Mouse (Mus musculus): ENCODE measurements around the gene Mcf2.

The Mcf2 gene

DNA sequence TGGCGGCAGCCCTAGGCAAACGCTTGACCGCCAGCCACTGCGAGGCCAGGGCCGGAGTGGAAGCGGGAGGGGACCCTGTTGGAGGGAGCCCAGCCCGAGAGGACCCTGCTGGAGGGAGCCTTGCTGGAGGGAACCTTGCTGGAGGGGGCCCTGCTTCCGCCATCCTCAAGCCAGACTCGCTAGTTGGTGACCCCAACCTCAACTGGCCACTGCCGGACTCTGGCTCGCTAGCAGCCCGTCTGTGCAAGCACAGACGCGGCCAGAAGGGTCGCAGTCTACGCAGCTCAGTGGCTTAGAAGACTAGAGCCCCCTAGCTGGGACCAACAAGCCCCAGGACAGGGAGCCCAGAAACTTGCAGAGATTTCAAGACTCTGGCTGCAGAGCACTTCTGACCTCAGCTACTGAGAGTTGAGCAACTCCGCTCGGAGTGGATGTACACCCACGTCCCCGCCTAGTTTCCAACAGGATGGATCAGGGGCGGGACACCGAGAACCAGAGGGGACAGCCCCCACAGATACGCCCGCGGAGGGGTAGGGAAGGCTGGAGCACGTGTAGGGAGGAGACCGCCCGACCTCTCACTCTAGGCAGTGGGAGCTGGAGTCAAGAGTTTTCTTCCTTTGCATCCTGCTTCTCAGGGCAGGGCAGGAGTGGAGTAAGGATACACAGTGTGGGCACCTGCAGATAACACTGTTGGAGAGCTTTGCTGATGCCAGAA lies at the start of gene Mcf2:
Mcf2 (minus strand) TSS at position 346 of the 715 bp plus-strand sequence.
- peak; percentile 3 for DNase-seq

DNA sequence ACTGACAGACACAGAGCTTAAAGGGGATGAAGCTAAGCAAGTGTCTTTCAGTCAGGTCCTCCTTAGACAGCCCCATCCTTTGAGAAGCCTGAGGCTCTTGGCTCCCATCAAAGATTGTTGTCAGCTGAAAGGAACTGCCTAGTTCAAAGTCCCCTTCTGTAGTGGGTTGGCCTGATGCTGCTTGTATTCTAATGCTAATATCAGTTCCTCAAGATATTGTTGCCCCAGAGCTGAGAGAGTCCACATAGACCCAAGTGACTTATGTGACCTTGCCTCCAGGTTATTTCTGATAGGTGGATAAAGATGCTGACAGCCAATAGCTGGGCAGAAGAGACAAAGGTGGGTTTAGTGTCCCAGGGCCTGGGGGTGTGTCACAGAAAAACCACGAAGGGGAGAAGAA lies 8.8 kb upstream of the Mcf2 start:
- no peak for DNase-seq

DNA sequence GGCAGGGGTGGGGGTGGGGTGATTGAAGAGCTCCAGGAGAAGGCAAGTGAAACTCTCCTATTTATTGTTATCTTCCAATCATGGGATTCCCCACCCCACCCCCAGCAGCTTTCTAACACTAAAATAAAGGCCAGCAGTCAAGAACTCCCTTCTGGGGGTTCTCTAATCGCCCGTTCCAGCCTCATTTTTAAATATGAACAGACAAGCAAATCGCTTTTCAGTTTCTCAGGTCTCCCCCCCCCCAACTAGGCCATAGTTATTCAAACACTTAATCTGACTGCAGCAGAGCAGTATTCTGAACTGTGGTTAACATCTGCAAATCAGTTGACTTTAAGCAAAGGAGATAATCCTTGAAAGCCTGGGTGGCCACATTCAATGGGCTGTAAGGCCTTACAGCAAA lies 3.7 kb upstream of the Mcf2 start:
- no peak for DNase-seq

DNA sequence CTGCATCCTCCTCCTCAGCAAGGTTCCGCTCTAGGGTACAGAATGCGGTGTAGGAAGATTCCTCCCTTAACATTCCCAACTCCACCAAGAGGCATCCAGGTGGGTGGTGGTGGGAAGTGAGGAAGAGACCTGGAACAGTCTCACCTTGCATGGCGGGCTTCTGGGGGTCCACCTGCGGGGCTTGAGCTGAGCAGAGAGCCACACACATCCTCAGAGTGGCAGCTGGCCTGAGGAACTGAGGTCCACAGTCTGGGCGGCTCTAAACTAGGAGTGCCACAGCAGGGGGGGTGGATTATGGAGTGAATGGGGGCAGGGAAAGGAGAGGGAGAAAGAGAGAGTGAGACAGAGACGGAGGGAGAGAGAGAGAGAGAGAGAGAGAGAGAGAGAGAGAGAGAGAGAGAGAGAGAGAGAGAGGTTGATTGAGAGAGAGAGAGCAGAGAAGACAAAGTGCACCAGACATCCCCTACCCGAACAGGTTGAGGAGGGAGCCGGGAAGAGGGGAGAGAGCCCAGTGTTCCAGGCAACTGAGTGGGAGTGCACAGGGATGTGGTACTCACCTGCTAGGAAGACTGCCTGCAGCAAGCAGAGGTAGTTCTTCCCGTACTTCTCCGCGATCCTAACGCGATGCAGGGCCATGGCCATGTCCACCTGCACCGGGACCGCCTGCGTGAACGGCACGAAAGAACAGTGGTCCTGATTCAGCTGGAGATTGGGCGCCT lies 705 bp downstream of the Mcf2 start:
- DNase-seq = no peak

DNA sequence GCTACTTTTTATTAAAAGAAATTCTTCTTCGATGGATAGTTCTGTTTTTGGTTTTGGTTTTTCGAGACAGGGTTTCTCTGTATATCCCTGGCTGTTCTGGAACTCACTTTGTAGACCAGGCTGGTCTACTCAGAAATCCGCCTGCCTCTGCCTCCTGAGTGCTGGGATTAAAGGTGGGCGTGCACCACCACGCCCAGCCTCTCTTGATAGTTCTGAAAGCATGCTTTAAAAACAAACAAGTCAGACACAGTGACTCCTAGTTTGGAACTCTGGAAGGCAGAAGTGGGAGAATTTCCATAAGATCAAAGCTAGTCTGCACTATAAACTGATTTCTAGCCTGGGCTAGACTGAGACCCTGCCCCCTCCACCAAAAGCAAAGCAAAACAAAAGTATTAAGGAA lies 8.8 kb downstream of the Mcf2 start:
- no peak for DNase-seq

DNA sequence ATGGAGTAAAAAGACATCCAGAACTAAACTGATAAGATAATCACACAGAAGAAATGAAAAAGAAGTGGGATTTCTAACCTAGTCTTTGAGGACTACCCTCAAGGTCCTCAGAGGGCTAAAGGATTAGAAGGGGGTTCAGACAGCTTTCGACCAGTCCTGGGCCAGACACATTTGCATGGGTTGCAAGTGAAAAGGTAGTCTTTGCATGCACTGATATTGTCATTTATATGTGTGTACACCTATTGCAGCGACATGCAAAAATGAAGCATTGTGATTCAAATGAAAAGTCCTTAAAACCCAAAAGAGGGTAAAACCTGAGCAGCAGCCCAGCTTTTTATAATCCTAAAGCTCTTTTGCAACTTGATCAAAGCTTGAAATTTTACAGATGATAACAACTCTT lies 9.4 kb downstream of the Mcf2 start:
- DNase-seq = no peak

DNA sequence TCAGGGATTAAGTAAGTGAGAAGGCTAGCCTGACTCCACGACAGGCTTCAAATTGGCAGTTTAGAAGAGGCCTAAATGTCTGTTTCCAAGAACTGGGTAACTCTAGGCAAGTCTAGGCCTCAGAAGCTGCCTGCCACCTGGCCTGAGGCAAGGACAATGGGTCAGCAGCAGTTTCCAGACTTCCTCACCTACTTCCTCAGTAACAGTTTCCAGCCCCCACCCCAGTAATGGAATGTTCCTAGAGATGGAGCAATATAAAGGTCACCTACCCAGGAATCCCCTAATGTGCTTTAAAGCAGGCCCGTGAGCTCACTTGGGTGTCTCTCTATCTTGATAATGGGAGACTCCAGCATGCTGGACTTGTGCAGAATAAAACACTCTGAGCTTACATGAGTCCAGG lies 10.1 kb downstream of the Mcf2 start:
- no peak for DNase-seq

DNA sequence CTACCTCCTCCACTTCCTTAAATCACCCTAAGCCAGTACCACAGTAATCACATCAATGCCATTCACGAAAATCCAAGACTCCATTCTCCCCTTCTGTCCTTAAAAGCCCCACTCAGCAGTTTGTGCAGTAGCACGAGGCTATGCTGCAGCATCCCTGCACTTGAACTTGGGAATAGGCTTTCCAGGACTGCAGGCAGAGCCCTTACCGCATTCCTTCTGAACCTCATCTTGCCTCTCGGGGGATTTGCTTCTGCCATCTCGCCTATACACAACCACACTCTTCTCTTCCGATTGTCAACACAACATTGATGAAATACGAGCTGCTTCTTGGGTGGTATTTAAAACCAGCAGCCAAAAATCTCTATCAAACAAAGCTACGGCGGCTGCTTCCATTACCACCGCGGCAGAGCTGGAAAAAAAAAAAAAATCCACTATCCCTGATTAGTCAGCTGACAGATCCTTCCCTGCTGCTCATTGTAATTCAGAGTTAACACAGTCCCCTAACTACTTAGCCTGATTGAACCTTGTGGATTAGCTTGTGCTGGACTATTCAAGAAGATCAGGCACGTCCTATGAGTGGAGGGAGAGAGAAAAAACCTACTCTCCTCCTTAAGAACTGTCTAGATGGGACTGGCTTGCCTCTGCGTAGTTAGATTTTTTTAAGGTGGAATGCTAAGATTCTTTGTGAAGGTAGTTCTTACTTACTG lies 31.5 kb downstream of the Mcf2 start:
- peak; percentile 14 for DNase-seq

DNA sequence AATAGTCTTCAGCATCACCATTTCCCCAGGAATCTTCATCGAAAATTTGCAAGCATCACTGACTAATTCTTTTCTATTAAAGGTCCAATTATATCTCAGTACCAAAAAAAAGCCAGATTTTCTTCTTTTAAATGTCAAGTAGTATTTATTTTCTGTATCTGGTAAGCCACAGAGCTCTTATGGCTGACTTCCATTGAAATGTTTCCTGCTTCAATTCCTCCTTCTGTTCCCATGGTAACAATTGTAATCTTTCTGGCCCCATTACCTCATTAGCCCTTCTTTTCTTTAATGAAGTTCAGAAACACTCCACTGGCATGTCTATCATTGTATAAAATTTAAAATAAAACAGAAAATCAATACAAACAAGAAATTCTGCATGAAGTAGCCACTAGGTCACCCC lies 103.5 kb downstream of the Mcf2 start:
- no peak for DNase-seq

DNA sequence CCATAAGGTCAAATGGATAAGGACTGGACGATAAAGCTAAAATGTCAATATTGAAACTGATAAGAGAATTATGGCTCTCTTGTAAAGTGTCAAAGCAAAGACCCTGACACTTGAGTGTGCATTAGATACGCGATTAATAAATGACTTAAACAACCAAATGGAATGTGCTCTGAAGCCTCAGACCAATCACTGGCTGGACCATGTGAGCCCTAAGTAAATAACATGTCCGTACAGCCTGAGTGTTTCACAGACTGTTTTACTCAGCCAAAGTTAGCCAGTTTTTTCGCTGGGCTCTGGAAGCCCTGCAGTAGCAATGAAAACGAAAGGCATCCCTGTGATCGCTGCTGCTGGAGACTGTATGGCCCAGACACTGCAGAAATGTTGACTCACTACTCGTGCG lies 123.7 kb downstream of the Mcf2 start:
- no peak for DNase-seq

DNA sequence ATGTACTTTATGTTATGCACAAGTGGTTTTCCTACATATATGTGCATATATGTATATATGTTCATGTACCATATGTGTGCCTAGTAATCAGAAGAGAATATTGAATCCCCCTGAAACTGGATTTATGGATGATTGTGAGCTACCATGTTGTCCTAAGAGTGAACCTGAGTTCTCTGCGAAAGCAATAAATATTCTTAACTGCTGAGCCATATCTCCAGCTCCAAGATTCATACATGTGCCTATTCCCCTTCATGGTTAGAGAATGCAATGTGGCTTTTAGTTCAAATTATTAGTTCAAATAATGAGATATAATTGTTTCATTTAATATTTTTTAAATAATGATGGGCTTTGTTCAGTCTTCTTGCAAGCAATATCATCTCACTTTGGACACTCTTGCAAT lies 124.1 kb downstream of the Mcf2 start:
- no peak for DNase-seq

DNA sequence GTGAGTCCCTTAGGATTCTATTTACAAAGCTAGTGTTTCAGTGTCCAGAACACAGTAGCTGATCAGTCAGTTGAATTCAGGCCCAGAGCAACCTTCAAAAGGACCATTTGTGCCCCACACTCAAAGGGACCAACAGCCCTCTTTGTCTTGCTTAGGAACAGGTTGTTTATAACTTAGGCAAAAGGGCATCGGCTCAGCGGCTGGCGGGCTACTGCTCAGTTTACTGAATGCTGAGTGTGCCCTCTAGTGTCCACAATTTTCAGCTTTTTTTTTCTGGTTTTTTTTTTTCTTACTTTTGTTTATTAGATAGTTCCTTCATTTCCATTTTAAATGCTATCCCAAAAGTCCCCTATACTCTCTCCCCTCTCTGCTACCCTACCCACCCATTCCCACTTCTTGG lies 152.2 kb downstream of the Mcf2 start:
- no peak for DNase-seq

DNA sequence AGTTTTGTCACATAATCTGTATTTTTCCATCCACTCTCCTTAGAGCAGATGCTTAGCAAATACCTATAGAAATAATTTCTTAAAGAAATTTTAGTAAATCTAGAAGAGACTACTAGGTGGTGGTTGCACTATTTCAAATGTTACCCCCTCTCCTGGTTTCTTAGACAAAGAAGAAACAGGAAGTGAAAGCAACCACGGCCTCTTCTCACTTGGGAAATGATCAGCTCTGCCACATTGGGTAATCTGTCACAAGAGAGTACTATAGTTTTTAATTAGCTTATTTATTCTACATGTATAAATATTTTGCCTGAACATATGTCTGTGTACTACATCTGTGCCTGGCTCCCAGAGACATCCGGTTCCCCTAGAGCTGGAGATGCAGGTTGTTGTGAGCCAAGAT lies 157.3 kb downstream of the Mcf2 start:
- no peak for DNase-seq

DNA sequence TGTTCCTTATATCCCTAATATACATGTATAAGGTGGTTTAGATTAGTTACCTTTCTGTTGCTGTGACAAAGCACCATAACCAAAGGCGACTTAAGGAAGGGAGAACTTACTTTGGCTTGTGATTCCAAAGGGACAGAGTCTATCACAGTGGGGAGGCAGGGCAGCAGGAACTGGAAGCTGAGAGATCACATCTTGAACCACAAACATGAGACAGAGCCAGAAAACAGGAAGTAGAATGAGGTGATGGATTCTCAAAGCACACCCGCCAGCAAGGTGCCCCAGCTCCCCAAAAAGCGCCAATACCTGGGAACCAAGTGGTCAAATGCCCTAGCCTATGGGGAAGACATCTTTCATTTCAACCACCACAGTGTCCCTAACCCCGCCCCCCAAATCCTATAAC lies 157.9 kb downstream of the Mcf2 start:
- DNase-seq = no peak

DNA sequence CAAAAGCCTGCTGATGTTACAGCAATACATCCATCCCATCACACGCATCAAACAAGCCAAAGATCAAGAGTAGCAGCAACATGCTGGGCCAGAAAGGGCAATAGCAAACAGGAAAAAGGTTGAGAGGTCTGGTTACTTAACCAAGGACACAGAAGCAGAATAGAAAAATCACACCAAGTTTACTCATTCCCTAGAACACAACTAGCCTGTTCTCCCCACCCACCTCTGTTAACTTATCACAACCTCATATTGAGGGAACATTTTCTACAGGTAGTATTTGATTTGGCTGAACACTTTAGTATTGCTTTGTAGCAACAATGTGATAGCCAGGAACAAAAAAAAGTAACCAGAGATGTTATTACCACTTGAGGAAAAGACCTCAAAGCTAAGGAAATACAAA lies 164.3 kb downstream of the Mcf2 start:
- DNase-seq = no peak

DNA sequence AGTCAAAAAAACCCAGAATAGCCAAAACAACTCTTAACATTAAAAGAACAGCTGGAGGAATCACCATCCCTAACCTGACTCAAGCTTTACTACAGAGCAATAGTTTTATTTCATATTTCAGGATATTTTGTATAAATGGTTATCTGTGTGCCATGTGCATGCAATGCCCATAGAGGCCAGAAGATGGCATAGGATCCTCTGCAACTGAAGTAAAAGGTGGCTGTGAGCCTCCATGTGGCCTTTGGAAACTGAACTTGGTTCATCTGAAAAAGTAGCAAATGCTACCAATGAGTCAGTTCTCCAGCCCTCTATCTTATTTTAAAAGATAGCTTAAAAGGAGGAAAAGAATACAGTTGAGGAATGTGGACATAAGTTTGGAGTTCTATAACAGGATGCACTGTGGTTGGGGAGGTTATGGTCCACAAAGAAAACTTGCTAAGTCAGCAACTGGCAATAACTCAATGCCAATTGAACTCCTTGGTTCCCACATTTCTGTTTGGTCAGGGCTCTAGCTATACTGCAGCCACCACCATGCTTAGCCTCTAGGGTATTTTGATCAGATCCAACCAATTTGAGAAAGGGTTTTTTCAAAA lies 165.7 kb downstream of the Mcf2 start:
- DNase-seq = no peak
